Mouse (Mus musculus): ENCODE measurements around the gene Parp6.

DNA sequence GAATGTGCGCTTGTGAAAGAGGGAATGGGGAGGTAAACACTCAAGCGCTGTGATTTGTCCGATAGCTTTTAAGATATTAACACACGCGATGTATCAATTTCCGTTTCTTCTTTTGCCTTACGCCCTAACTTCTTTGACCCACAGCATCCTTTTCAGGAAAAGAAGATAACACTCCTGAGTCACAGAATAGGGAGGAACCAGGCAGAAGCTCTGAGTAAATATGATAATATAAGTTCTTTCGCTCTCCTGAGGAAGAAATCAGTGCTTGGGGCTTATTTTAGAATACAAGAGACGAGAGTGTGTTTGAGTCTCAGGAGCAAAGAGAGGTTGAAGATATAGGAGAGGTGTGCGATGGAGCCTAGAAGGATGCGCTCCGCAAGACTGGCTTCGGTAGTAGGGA is 39.7 kb upstream of the Parp6 start:
- TF ChIP-seq E2F4 (IDR thresholded peaks at IDR 0.05; ENCODE audit: insufficient replicate concordance, low read depth, low read length) = no peak
- no peak for TF ChIP-seq CTCF (conservative IDR thresholded peaks at IDR 0.05 in 1 of 2, IDR thresholded peaks at IDR 0.05 in 1 of 2; ENCODE audit: low read depth in 2 of 2, low read length in 2 of 2)
- no peak for TF ChIP-seq MEF2A (IDR thresholded peaks at IDR 0.05; ENCODE audit: borderline replicate concordance, low read depth, low read length)
- no peak for TF ChIP-seq HCFC1 (IDR thresholded peaks at IDR 0.05; ENCODE audit: low read depth, low read length)
- TF ChIP-seq MAFK (IDR thresholded peaks at IDR 0.05; ENCODE audit: insufficient replicate concordance, low read length) = no peak
- no peak for TF ChIP-seq MAZ (IDR thresholded peaks at IDR 0.05; ENCODE audit: low read depth, low read length)
- no peak for TF ChIP-seq POLR2A (IDR thresholded peaks at IDR 0.05; ENCODE audit: low read depth, low read length)

All from CH12.LX (cell line).